Mouse (Mus musculus): ENCODE data around the gene Rnf113a2.

Gene Rnf113a2

DNA sequence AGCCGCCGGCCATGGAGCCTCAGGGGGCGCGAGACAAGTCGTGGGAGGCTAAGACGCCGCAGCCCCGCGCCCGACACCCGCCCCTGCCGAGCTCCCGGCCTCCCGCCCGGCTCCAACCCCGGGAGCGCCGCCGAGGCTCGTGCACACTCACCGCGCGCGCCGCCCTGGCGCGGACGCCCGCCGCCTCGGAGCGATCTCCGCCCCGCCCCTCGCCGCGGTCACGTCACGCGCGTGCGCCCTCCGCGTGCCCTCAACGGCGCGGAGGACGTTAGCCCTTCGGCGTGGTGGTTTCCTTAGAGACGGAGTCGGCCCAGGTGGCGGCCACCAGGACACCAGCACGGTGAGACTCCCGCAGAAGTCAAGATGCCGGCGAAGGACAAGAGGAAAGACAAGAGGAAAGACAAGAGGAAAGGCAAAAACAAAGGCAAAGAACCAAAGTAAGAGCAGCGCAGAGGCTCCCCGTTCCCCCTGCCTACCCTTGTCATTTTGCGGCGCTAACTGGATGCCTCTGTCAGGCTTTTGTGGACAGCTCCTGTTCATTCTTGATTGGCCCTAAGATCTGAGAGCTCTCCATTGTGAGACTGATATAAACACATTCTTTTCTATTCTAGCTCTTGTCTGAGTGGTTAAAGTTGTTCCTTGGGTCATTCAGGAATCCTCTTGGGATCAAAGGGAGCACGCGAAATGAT lies 8.0 kb upstream of the Rnf113a2 start, which contains the start of the genes Entpd5 and Bbof1:
Entpd5 (minus strand) TSS at position 211 of the 689 bp plus-strand sequence.
Bbof1 (plus strand) TSS at position 253 of the 689 bp plus-strand sequence.
- peak; percentile 90 for DNase-seq (ENCODE audit: low spot score)

- no peak for DNase-seq (ENCODE audit: low spot score)
Observed at GRCm38 (mm10) chr12:84417605-84417922, 568 bp downstream of the Rnf113a2 start.

DNA sequence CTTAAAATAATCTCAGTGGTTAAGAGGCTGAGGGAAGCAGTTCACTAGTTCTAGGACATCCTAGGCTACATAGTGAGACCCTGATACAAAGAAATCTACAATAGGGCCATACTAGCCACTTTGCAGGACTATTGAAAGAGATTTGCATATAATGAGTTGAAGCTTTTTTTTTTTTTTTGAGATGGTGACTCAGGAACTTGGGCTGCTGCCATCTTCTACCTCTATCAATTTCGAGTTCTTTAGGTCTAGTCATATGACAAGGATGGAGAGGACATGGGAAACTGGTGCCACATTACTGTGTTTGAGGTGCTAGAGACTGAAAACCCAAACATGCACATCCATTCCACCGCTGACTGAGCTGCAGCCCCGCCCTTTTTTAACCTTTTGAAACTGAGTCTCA lies 7.0 kb downstream of the Rnf113a2 start:
- no peak for DNase-seq (ENCODE audit: low spot score)

- no peak for DNase-seq (ENCODE audit: low spot score)
Observed at GRCm38 (mm10) chr12:84429825-84430224, 12.8 kb downstream of the Rnf113a2 start.

- no peak for DNase-seq (ENCODE audit: low spot score)
Observed at GRCm38 (mm10) chr12:84438697-84439096, 21.7 kb downstream of the Rnf113a2 start.

DNA sequence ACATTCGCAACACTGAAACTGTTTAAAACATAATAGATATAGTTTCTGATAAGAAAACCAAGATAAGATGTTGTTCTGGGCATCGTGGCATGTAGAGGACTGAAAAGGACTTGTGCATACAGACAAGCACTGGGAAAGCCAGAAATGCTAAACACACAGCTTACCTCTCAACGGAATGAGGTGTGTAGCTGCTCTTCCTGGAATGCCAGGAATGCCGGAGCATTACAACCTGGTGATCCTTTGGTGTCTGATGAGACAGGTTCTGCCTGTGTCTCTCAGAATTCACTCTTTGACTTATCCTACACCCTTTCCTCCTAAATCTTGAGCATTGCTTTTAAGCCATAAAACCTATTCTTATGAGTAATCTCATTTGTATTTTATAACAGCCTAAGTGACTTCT lies 25.5 kb downstream of the Rnf113a2 start:
- no peak for DNase-seq (ENCODE audit: low spot score)

GRCm38 (mm10) chr12:84447386-84447785 lies 30.4 kb downstream of the Rnf113a2 start:
- no peak for DNase-seq (ENCODE audit: low spot score)

- DNase-seq (ENCODE audit: low spot score): no peak
Observed at GRCm38 (mm10) chr12:84448181-84448580, 31.2 kb downstream of the Rnf113a2 start.

GRCm38 (mm10) chr12:84449887-84450286 lies 32.9 kb downstream of the Rnf113a2 start:
- DNase-seq (ENCODE audit: low spot score): no peak

GRCm38 (mm10) chr12:84450351-84450717 lies 33.3 kb downstream of the Rnf113a2 start:
- no peak for DNase-seq (ENCODE audit: low spot score)

GRCm38 (mm10) chr12:84450718-84451646 lies 34.0 kb downstream of the Rnf113a2 start, which contains the start of the genes Aldh6a1 and Lin52:
Gene Aldh6a1, minus strand, starts transcription at chr12:84451004.
Gene Lin52, plus strand, starts transcription at chr12:84451422.
- DNase-seq (ENCODE audit: low spot score): peak; percentile 99

GRCm38 (mm10) chr12:84451801-84452200 lies 34.8 kb downstream of the Rnf113a2 start:
- no peak for DNase-seq (ENCODE audit: low spot score)

DNA sequence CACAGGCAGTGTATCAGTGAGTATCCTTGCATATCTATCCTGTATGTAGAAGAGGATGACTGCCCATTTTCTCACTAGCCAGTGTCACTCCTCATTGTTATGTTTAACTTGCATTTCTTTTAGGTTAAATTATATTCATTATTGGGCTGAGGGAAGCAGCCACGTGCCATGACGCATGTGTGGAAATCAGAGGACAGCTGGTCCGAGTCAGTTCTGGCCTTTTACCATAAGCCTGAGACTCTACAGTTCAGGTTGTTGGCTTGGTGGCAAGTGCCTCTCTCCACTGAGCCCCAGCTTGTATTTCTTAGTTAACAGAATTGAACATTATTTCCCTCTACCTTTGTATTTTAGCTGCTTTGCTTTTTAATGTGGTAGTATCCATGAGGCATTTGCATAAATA lies 39.9 kb downstream of the Rnf113a2 start:
- DNase-seq (ENCODE audit: low spot score): no peak

DNA sequence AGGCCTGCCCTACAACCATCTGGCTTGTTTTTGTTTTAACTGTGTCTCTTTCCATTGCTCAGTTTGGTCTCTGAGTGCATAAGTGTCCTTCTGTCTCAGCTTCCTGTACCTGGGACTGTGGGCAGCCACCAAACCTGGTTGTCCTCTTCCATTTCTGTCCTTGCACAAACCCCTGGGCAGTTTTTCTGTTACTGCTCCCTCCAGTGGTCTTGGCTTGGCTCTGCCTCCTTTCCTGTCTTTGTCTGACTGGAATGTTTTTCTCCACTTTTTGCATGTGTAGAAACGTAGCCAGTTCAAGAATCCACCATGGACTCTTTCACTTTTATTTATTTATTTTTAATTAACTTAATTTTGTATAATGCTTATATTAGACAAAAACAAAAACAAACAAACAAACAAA lies 42.8 kb downstream of the Rnf113a2 start:
- no peak for DNase-seq (ENCODE audit: low spot score)

DNA sequence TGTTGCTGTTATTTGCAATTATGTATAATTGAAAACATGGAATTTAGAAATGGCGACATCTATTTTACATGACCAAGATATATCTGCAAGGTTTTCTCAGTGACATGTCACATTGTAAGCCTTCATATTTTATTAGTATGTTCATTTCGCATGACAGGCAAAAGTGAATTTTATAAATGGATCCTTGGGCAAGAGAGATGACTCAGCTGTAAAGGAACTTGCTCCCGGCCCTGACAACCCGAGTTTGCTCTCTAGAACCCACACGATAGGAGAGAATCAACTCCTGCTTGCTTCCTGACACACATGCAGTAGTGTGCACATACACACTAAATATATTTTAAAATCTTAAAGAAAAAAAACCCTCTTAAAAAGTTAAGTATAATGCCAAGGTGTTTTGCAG lies 44.4 kb downstream of the Rnf113a2 start:
- no peak for DNase-seq (ENCODE audit: low spot score)

GRCm38 (mm10) chr12:84462856-84463255 lies 45.9 kb downstream of the Rnf113a2 start:
- no peak for DNase-seq (ENCODE audit: low spot score)

All from layer of hippocampus, adult 11-12 months (tissue).